Mouse (Mus musculus) adrenal gland (tissue): ENCODE measurements around the gene H2-M10.6.
"Not testable (repeated sequence)": the region's sequence is repeated elsewhere in the genome, so short reads cannot be mapped to it uniquely, and the experiment has no call there.

ENCODE experiments used
- intact Hi-C: fragments of 180-260 bp; cut with DNase I; formaldehyde crosslinking; loops from one replicate; pipeline ENCODE4 v1.15.1; 2025
- long read RNA-seq, 2 experiments: library from polyadenylated mRNA; unstranded; transcript quantifications; one replicate each; pipeline ENCODE4 v2.0.0; 2020; ENCODE audit warnings: borderline replicate concordance in 1 of 2; ENCODE audit not compliant: insufficient replicate concordance in 1 of 2

The H2-M10.6 gene
- long read RNA-seq, experiment 1: 0 reads
- long read RNA-seq, experiment 2: 0 reads

DNA sequence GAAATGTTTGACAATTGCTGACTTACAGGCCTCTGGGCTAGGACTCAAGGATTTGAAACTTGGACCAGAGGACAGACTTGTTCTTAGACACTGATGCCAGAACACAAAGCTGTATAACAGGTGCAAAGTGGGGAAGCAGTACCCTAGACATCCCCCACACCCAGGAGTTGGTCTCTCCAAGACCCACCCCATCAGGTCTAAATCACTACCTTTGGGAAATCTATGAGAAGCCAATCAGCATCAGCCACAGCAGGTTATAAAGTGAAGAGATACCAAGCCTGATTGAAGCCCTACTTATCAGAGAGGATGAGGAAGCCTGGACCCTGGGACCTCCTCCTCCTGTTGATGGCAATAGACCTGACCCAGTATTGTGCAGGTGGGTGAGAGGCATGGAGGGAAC lies at the start of gene H2-M10.6:
H2-M10.6 (plus strand) TSS at position 301 of the 400 bp plus-strand sequence.
- intact Hi-C loops: loop anchor here (2.0 kb wide), 1 partner anchor 447 kb away; no protein-coding TSS in a partner anchor

DNA sequence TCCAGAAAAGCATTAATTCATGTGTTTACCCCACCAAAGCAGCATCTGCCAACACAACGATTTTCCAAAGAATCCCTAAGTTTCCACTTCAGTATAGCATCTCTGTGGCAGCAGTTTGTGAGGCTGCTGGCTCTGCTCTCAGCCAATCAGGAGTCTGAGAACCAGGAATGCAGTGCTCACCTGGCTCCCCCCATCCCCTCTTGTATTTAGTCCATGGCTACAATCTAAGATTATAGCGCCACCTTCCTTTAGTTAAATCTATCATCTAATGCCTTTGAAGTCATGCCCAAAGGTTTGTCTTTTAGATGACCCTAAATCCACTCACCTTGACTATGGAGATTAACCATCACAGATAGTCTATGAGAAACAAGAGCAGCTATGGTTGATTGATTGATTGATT lies 48.2 kb upstream of the H2-M10.6 start:
- intact Hi-C loops: no loop called here

DNA sequence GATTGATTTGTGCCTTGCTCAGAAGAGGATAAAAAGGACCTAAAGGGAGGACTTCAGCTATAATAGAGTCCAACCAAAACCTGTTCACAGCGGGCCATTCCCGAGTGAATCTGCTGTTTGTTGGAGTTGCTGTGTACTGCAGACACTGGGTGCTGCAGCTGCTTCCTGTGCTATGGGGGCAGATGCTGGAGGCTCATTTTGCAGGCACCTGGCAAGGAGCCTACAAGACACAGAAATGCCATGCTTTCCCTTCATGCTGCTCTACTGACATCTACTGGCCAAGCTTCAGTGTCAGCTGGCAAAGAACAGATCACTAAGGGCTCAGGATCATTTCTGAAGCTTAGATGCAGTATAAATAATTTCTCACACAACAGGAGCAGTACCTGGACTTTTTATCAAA lies 47.7 kb upstream of the H2-M10.6 start:
- intact Hi-C loops: not testable (repeated sequence)

DNA sequence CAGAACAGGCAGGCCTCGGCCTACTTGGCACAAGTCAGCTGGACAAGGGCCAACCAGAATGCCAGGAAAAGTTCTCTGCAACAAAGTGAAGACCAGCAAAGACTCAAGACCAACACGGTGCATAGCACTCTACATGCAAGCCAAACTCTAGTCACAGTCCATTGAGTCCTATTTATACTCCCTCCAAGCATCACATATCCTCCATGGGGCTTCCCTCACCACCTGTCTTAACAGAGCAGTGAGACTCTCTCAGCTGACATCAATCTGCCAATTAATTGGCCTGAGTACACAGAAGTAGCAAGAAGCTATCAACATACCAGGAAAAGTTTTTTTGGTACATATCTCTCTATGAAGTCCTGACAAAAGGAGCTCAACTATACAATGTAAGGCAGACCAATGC lies 46.6 kb upstream of the H2-M10.6 start:
- intact Hi-C loops: not testable (repeated sequence)

DNA sequence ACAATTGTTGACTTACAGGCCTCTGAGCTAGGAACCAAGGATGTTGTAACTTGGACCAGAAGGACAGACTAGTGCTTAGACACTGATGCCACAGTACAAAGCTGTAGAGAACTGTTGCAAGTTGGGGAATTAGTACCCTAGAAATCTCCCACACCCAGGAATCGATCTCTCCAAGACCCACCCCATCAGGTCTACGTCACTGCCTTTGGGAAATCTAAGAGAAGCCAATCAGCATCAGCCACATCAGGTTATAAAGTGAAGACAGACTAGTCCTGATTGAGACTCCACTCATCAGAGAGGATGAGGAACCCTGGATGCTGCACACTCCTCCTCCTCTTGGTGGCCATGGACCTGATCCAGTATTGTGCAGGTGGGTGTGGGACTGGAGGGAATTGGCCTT lies 39.4 kb upstream of the H2-M10.6 start, which contains the start of gene H2-M10.5:
H2-M10.5 (plus strand) TSS at position 301 of the 400 bp plus-strand sequence.
- intact Hi-C loops: not testable (repeated sequence)

DNA sequence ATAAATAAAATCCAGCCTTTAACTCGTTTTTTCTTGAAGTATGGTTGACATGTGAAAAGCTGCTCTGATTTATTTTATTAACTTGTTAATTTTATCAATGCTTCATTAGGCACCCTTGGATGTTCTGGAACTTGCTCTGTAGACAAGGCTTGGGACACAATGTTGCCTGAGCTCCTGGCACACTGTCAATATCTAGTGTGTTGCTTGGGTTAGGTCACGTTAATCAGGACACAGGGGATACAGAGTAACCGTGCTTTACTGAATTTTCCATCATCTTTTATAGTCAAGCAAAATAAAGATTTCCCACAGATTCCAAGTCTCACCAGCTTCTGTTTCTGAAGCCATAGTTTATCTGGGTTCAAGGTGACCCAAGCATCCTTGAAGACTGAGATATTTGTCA lies 30.4 kb upstream of the H2-M10.6 start:
- intact Hi-C loops: no loop called here

DNA sequence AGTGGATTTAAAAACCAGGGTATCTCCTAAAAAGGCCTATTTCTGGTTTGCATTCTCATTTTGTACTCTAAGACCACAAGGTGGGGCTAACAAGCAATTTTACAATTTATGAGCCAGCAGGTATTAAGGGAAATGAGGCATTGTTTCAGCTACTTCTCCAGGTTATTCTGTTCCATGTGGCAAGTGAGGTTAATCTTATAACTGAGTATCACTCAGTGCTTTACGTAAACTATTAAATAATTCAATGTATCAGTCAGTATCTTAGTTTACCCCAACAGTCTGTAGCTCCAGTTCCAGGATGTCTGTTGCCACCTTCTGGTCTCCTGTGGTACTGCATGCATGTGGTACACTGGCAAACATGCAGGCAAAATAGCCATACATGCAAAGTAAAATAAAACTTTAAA lies 25.5 kb upstream of the H2-M10.6 start:
- intact Hi-C loops: loop anchor here (5.0 kb wide), 1 partner anchor 429 kb away; no protein-coding TSS in a partner anchor

DNA sequence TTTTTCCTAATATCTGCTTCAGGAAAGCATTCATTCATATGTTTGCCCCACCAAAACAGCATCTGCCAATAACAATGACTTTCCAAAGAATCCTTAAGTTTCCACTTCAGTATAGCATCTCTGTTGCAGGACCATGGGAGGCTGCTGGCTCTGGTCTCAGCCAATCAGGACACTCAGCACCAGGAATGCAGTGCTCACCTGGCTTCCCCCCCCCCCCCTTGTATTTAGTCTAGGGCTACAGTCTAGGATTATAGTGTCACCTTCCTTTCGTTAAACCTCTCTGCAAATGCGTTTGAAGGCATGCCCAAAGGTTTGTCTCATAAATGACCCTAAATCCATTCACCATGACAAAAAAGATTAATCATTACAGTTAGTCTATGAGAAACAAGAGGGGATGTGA lies 23.6 kb upstream of the H2-M10.6 start:
- intact Hi-C loops: loop anchor here (5.0 kb wide), 1 partner anchor 431 kb away; no protein-coding TSS in a partner anchor

DNA sequence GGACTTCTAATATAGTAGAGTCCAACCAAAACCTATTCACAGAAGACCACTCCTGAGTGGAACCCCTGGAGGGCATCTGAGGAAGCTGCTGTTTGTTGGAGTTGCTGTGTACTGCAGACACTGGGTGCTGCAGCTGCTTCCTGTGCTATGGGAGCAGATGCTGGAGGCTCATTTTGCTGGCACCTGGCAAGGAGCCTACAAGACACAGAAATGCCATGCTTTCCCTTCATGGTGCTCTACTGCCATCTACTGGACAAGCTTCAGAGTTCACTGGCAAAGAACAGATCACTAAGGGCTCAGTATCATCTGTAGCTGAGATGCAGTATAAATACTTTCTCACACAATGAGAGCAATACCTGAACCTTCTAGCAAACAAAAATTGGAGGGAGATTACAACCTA lies 23.2 kb upstream of the H2-M10.6 start:
- intact Hi-C loops: loop anchor here (5.0 kb wide), 1 partner anchor 432 kb away; no protein-coding TSS in a partner anchor

DNA sequence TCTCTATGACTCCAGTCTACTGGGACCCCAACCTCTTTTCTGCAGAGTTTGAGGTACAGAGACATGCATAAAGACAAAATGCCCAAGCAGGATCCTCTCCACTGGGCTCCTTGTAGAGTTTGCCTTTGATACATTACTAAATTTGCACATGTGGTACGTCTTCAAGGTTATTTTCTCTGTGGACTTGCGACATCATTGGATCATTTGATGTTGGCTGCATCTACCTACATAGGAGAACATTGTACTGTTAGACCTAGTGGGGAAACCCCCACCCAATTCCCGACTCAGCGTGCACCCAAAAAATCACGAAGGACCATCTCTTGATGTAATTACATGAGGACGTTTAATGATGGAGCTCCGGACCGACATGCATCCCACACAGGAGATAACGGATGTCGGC lies 12.5 kb upstream of the H2-M10.6 start:
- intact Hi-C loops: no loop called here

DNA sequence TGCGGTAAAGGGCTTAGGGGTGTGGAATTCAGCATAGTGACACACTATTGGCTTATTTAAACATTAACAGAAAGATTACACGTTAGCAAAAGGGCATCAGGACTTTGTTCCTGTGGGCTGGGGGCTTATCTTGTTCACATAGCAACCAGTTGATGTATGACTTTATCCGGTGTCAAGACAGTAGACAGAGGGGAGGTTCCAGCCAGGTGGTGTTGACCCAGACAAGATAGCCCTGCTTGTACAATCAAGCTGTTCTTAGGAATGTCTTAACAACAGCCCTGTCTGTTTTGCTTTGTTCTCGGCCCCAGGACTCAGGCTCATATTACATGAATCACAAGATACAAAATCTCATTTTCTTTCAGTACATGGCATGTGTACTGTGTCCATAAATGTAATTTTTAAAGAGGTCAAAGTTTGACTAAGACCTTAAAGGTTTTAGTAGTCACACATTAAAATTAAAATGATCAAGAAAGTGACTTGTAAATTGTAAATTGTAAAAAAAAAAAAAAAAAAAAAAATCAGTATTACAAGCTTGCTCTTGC lies 12.0 kb upstream of the H2-M10.6 start:
- intact Hi-C loops: not testable (repeated sequence)

DNA sequence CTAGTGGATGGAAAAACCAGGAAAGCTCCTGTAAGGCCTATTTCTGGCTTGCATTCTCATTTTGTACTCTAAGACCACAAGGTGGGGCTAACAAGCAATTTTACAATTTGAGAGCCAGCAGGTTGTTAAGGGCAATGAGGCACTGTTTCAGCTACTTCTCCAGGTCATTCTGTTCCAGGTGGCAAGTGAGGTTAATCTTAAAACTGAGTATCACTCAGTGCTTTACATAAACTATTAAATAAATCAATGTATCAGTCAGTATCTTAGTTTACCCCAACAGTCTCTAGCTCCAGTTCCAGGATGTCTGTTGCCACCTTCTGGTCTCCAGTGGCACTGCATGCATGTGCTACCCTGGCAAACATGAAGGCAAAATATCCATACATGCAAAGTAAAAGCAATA lies 12.0 kb downstream of the H2-M10.6 start:
- intact Hi-C loops: no loop called here

DNA sequence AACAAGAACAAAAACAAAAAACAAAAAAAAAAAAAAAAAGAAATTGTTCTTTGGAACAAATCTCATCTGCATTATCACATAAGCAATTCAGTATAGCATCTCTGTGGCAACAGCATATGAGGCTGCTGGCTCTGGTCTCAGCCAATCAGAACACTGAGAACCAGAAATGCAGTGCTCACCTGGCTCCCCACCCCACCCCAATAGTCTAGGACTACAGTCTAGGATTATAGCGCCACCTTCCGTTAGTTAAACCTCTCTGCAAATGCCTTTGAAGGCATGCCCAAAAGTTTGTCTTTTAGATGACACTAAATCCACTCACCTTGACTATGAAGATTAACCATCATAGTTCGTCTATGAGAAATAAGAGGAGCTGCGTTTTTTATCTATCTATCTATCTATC lies 13.6 kb downstream of the H2-M10.6 start:
- intact Hi-C loops: loop anchor here (5.0 kb wide), 1 partner anchor 72 kb away; the partner anchor contains the start of gene Trim31

DNA sequence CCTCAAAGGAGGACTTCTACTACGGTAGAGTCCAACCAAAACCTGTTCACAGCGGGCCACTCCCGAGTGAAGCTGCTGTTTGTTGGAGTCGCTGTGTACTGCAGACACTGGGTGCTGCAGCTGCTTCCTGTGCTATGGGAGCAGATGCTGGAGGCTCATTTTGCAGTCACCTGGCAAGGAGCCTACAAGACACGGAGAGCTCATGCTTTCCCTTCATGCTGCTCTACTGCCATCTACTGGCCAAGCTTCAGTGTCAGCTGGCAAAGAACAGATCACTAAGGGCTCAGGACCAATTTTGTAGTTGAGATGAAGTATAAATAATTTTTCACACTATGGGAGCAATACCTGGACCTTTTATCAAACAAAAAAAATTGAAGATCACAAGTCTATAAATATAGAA lies 14.0 kb downstream of the H2-M10.6 start:
- intact Hi-C loops: loop anchor here (5.0 kb wide), 1 partner anchor 71 kb away; the partner anchor contains the start of gene Trim31

DNA sequence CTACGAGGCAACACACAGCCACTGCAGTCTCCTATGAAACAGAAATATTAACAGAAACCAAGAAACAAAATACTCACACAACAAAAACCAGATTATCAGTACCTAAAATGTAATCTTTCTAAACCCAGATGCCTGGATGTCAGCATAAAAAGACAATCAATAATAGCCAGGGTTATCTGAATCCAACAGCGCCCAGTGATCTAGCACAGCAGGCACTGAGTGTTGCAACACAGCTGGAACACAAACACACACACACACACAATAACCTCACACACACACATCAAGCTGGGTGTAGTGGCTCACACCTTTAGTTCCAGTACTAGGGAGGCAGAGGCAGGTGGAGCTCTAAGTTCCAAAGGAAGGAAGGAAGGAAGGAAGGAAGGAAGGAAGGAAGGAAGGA lies 16.5 kb downstream of the H2-M10.6 start:
- intact Hi-C loops: loop anchor here (5.0 kb wide), 1 partner anchor 69 kb away; the partner anchor contains the start of gene Trim31

DNA sequence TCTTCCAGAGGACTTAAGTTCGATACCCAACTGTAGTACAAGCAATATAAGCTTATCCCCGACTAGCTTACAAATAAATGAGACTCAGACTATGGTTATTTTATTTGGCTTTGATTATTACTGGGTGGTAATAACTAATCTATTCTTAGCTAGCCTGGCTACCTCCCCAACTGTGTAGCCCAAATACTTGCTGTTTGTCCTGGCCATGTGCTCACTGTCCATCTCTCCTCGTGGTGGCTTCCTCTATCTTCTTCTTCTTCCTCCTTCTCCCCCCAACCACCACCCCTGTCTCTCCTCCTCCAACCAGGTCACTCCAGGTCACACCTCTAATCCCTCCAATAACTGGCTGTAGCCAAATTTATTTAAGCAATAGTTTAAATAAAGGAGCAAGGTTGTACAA lies 18.5 kb downstream of the H2-M10.6 start:
- intact Hi-C loops: no loop called here

DNA sequence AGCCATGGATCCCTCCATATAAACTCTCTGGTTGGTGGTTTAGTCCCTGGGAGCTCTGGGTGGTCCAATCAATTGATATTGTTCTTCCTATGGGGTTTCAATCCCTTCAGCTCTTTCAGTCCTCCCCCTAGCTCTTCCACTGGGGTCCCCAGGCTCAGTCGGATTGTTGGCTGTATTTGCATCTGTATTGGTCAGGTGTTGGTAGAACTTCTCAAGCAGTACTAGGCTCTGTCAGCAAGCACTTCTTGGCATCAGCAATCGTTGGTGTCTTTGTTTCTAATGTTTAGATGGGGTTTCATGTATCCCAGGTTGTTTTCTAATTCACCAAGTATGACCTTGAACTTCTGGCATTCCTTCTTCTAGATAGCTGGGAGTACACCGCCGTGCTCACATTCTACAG lies 20.7 kb downstream of the H2-M10.6 start:
- intact Hi-C loops: no loop called here

DNA sequence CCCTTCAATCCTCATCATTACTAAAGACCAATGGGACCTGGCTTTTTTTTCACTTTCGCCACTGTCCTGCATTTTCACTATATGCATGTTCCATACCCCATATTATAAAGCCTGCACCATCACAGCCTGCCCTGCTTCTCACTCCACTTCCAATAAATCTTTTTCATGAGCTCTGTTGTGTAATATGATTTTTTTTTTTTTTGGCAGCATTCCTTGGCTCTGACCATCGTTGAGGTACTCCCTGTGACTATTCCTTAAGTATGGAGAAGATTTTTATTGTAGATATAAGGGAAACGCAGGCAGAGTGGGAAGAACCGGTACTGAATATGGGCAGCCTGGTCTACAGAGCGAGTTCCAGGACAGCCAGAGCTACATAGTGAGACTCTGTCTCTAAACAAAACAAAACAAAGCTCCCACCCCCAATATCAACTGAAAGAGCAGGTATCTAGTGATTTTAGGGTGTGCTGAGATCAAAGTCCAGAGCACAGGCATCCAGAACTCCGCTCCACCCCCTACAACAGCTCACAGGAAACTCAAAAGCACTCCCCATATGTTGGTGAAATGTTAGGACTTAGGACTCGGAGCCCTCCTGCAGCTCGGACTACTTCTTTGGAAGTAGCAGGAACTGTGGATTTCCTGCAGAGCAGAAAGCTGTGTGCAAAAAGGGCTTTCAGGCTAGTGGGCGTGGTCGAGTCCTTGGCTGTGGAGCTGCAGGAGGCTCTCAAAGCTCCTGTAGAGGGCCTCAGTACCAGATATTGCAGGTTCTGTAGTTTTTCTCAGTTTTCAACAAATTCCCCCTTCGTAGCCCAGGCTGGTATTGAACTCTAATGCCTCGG lies 23.8 kb downstream of the H2-M10.6 start:
- intact Hi-C loops: no loop called here

DNA sequence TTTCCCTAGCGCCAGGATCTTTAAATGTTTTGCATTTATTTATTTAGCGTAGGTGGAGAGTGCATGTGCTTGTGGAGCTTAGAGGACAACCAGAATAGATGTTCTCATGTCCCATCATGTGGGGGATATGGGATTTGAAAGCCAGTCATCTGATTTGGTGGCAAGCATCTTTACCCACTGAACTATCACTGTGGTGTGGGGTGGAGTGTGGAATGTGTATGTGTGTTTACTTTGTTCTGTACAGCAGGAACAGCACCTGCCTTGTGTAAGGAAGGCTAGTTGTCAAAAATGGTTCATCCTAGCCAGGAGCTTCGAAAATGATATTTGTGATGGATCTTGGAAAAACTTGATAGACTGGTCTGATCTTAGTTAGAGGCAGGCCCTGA lies 24.4 kb downstream of the H2-M10.6 start:
- intact Hi-C loops: no loop called here

DNA sequence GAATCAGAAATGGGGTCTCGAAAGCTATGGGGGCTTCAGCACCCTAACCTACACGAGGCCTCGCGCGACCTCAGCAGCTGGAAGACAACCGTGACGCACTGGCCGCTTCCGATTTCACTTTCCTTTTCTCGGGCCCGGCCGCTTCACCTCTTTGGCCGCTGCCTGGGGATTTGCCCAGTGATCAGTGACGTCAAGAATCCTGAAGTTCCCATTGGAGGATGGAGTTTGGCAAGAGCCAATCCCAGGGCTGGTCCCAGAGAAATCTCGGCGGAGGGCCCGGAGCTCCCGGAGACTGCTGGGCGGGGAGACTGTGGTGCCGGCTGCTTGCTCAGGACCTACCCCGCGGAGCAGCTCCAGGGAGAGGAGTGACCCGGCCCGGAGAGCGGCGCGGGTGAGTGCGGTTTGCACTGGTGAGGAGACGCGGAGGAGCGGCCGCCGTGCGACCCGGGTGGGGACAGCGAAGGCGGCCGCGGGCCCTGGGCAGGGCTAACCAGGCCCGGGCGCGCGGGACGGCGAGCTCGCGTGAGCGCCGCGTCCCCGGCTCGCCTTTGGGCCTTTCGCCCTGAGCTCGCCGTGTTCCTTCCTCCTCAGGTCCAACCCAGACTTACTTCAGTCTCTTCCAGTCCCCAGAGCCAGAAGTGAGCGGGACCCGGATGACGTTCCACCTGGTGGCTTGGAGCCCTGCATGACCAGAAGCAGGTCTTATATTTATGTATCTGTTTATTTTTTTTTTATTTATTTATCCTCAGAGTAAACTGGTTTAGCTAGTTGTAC lies 25.1 kb downstream of the H2-M10.6 start, which contains the start of gene Trim26:
Trim26 (plus strand) TSS at position 261 of the 774 bp plus-strand sequence.
- intact Hi-C loops: no loop called here

DNA sequence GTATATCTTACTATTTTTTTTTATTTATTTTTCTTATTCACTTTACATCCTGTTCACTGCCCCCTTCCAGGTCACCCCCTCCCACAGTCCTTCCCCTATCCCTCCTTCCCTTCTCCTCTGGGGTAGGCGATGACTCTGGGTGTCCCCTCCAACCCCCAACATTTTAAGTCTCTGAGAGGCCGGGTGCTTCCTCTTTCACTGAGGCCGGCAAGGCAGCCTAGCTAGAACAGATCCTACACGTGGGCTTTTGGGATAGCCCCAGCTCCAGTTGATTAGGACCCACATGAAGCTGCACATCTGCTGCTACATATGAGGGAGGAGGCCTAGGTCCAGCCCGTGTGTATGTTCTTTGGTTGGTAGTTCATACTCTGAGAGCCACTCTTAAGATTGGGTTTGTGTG lies 27.0 kb downstream of the H2-M10.6 start:
- intact Hi-C loops: no loop called here
